Mouse (Mus musculus) urinary bladder, adult 18-20 months (tissue): ENCODE measurements at regions not wholly inside any gene's neighbourhood (a gene's known extent, or its start where the extent isn't known, plus 50 kb on each side); places are given as distances from the start of the nearest gene placed in this dataset.

Source experiments
- DNase-seq, 2 experiments: peaks; one replicate each; pipeline ENCODE4 v3.0.0; 2022; ENCODE audit warnings: low spot score in 2 of 2, mixed read lengths in 2 of 2

- no peak for DNase-seq
Measured at GRCm38 (mm10) chr10:42094274-42095000, 76.2 kb upstream of the Armc2 start.

GRCm38 (mm10) chr10:42093176-42093759 is 75.0 kb upstream of the Armc2 start:
- no peak for DNase-seq

- no peak for DNase-seq
Measured at GRCm38 (mm10) chr10:42092500-42092899, 74.3 kb upstream of the Armc2 start.

- DNase-seq, result no peak
Measured at GRCm38 (mm10) chr10:42091546-42092168, 73.4 kb upstream of the Armc2 start.

GRCm38 (mm10) chr10:42090806-42091205 is 72.6 kb upstream of the Armc2 start:
- DNase-seq, result no peak

GRCm38 (mm10) chr10:42090147-42090546 is 71.9 kb upstream of the Armc2 start:
- no peak for DNase-seq

GRCm38 (mm10) chr10:42089686-42090085 is 71.4 kb upstream of the Armc2 start:
- DNase-seq, result no peak

GRCm38 (mm10) chr10:42089235-42089625 is 71.0 kb upstream of the Armc2 start:
- DNase-seq, result peak; percentile 59 to 82

- no peak for DNase-seq
Measured at GRCm38 (mm10) chr10:42088570-42089234, 70.5 kb upstream of the Armc2 start.

- no peak for DNase-seq
Measured at GRCm38 (mm10) chr10:42087906-42088305, 69.7 kb upstream of the Armc2 start.

- DNase-seq, result no peak
Measured at GRCm38 (mm10) chr10:42086691-42087090, 68.4 kb upstream of the Armc2 start.

GRCm38 (mm10) chr10:42085295-42085694 is 67.1 kb upstream of the Armc2 start:
- DNase-seq, result no peak

- DNase-seq, result no peak
Measured at GRCm38 (mm10) chr10:42082227-42082840, 64.1 kb upstream of the Armc2 start.

- DNase-seq, result no peak
Measured at GRCm38 (mm10) chr10:42079775-42080174, 61.5 kb upstream of the Armc2 start.

- DNase-seq, result no peak
Measured at GRCm38 (mm10) chr10:42076711-42077110, 58.5 kb upstream of the Armc2 start.

- no peak for DNase-seq
Measured at GRCm38 (mm10) chr10:42075545-42075944, 57.3 kb upstream of the Armc2 start.

GRCm38 (mm10) chr10:42072758-42073157 is 54.5 kb upstream of the Armc2 start:
- DNase-seq, result no peak

GRCm38 (mm10) chr10:42072131-42072530 is 53.9 kb upstream of the Armc2 start:
- no peak for DNase-seq

- DNase-seq, result no peak
Measured at GRCm38 (mm10) chr10:42071404-42072024, 53.3 kb upstream of the Armc2 start.

- peak; percentile 30 to 31 for DNase-seq
Measured at GRCm38 (mm10) chr10:42070611-42071403, 52.6 kb upstream of the Armc2 start.

GRCm38 (mm10) chr10:42069751-42070150 is 51.5 kb upstream of the Armc2 start:
- no peak for DNase-seq
